Mouse (Mus musculus): ENCODE results near the gene Hexdc.

Gene Hexdc

DNA sequence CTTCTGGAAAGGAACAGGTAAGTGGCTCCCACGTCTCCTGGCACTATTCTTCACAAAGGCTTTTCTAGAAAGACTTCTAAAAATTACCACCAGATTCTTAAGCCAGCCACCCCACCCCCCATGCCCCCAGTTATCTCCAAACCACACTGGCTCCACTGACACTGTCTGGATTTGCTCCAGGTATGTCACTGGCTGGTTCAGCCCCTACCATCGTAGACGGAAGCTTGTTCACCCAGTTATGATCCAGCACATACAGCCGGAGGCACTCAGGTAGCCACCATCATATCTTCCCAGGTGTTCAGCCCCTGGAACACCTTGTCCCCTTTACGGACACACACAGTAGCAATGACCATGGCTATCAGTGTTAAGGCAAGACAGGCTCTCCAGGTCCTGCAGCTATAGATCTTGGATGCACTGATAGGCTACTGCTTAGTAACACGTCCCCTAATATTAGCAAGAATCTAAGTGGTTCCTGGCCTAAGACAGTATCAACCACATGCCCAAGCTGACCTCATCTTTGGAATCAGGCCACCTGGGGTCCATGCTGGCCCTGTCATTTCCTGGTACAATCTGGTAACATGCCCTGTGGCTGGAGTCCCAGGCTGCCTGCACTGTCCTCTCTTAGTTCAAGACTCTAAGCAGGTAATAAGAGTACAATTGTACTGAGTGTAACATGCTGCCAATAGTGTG lies 17.2 kb downstream of the Hexdc start:
- in situ Hi-C loops (cut with MboI, MseI) = loop anchor here in 1 of 2 experiments (10.0 kb wide), 1 partner anchor 1127 kb away; the partner anchor contains the start of genes Ndufaf8 and Tepsin

DNA sequence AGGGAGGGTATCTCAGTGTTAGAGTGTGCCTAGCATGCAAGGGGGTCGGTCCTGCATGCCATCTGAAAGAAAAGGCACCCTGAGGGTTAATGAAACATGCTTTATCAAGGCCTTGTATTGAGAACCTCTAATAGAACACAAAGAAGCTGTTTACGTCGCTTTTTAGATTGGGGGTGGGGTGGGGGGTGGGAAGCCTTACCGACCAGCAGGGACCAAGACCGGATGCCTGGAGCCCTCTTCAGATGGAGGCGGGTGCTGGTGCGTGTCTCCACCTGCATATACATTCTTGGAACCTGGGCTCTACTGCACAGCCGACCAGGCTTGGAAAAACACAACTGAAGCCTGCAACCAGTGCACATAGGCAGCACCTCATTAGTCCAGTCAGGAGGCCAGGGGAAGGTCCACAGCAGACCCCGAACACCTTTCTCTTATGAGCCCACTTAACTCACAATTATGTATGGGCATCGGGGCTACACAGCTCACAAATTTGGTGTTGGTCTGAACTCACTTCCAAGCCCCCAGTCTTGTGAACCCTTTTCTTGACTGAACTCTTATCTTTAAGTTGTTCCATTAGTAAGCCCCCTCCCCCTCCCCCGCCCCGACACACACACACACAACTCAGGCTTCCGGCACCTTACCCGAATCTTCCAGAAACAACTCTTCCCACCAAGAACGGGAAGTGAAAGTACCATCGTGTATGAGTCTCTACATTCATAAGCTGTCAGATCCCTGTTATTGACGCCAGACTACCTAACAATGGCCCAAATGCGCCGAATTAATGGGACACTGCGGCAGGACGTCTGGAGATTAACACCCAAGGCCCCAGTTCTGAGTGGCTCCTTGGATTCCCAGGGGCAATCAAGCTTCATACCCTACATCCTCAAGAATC lies 24.1 kb downstream of the Hexdc start:
- in situ Hi-C loops (cut with MboI, MseI) = loop anchor here in 1 of 2 experiments (10.0 kb wide), 1 partner anchor 1134 kb away; the partner anchor contains the start of genes Ndufaf8 and Tepsin

DNA sequence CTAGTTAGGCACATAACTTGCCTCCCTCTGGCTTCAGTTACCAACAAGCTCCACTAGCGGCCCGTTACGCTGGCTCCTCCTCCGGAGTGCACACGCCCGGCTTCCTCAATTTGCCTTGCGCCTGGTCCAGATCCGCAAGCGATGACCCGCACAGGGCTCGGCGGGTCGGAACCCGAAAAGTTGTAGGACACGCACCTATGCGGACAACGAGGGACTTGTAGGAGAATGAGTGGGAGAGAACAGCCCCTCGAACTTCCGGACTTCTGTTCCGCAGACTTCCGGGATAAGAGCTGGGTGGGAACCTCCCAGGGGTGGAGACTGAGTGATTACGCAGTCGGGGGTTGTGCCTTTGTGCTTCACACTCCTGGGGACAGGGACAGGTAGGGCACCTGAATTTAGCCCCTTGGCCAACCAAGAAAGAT lies 24.8 kb downstream of the Hexdc start, which contains the start of gene Cybc1:
Gene Cybc1 (minus strand): TSS at position 305 of the 422 bp plus-strand sequence.
- in situ Hi-C loops (cut with MboI, MseI) = loop anchor here in 1 of 2 experiments (10.0 kb wide), 1 partner anchor 1134 kb away; the partner anchor contains the start of genes Ndufaf8 and Tepsin

DNA sequence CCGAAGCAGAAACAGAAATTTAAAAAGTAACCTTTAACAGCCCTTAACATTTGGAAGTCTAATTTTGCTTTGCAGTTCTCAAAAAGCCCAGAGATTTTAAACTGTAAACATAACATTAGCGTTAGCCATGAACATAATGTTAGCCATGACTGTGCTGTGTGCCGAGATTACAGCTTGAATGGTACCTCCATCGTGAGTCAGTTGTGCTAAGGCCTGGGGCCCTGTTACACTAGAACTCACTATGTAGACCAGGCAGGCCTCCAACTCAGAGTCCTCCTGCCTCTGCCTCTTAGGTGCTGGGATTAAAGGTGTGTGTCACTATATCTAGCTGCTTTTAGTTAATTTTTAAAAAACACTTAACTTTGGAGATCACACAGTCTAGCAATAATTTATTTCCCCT lies 27.0 kb downstream of the Hexdc start:
- in situ Hi-C loops (cut with MboI, MseI) = no loop called here

DNA sequence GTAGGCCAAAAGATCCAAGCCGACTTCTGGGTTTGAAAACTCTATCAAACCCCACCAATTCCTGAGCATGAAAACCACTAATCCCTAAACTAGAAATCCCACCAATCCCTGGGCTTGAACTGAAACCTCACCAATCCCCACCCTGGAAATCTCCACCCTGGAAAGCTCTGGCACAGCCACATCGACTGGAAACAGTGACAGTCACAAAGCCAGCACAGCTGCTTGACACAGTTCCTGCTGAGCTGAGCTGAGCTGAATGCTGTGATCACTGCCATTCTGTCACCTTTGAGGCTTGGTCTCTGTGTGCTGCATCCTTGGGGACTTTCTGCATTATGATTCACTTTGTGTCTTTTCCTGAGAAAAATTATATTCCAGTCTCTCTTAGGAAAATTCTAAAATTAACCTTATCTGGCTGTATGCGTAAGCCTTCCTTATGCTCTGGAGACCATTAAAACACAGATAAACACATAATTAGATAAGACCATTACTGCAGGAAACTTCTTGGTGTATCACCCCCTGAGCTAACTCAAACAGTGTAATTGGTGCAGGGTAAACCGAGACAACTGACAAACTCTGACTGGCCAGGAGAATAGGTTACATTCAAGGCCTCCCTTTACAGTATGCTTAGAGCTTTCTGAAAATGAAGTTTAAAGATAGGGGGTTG lies 27.5 kb downstream of the Hexdc start:
- in situ Hi-C loops (cut with MboI, MseI) = no loop called here

DNA sequence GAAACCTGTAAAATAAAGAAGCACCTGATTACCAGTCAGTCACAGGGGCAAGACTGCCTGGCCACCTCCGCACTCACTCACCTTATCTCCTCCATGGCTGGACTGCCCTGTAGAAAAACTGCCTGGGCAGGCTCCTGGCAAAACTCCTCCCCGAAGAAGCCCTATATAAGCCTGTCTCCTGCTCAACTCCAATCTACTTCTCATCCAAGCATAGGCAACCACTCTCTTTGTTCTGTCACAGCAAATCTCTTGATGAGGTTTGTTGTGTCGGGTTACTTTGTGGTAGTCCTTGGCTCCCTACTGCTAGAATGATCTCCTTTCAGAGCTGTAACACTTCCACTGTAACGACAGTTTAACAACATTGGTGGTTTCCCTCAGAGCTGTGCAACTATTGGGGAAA lies 28.5 kb downstream of the Hexdc start:
- in situ Hi-C loops (cut with MboI, MseI) = no loop called here

DNA sequence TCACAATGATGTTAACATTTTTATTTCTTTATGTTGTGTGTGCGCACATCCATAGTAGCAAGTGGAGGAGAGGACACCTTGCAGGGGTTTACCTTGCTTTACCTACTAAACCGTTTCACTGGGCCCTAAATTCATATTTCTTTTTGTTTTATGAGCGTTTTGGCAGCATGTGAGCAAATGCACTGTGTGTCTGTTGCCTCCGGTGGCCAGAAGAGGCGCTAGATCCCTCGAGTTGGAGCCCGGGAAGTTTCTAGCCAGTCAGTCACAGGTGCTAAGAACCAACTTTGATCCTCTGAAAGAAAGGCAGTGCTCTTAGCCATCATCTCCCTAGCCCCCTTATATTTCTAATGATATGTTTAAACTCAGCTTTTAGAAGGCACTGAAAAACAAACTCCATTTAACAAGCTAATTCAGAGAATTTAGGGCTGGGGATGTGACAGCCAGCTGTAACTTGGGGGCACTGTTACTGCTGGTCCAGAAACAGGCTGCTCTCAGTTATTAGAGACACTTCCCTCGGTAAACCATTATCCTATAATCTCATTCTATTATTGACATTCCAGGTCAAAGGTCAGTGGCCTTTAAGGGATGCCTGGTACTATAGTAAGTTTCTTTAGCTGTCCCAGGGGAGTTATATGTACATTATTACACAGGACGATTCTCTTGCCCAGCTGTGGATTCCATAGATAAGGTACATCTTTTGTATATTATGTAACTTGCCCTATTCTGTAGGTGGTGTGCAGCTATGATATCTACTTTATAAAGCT lies 31.4 kb downstream of the Hexdc start:
- in situ Hi-C loops (cut with MboI, MseI) = no loop called here

DNA sequence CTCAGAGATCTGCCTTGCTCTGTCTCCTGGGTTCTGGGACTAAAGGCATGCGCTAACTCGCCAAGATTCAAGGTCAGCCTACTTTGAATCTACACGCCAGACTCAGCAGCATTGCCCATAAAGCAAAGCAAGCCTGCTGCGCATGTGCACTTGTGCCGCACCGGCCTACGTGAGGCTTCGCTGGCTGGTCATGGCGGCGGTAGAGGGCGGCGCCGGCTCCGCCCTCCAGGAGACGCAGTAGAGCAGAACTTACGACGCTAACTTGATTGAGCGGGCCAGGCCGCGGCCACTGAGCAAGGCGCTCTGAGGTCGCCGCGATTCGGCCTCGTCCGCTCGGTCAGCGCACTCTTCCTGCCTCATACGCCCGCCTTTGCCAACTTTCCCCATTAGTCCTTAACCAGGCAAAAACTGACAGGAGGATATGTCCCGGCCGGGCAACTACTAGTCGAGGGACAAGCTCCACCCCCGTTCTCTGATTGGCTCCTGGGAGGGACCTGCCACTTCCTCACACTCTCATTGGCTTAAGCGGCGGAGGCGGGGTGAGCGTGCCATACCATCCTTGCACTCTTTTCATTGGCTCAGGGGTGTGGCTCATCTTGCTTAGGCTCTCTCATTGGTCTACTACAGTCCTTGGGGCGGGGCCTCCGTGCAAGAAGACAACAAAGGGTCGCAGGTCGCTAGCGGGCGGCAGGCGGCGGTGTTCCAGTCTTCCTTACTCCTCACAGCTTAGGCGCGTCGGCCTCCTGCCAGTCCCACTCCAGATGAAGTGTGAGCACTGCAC lies 32.5 kb downstream of the Hexdc start, which contains the start of gene Narf:
Gene Narf (plus strand): TSS at position 690 of the 781 bp plus-strand sequence.
- in situ Hi-C loops (cut with MboI, MseI) = no loop called here

DNA sequence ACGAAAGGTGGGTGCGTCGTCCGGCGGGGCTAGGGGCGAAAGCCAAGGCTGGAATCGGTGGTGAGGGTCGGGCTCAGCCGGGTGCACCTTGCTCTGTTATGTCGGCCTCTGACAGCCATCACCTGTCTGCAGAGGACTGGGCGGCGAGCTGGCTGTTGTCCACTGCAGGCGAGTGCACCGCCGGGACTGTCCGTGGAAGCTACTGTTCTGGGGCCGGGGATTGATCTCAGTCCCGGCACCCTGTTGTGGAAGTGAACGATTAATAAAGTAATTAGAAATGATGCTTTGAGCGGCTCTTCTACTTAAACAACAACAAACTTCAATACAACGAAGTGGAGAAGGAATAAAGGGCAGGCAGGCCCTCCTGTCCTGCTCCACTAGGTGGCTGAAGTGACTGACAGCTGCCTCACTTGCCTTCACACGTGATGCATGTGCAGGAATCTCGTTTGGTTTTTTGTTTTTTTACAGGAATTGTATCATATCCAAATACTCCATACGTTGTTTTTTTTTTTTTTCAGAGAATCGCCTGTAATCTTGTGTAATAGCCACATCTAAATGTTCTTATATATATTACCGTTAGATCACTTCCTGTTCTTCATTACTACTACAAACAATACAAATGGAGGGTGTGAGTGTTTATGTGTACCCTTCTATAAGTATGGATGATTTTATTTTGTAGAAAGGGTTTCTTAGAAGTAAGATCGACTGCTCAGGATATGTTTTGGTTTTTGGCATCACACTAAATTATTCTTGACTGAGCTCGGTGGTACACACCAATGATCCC lies 33.3 kb downstream of the Hexdc start:
- in situ Hi-C loops (cut with MboI, MseI) = no loop called here

DNA sequence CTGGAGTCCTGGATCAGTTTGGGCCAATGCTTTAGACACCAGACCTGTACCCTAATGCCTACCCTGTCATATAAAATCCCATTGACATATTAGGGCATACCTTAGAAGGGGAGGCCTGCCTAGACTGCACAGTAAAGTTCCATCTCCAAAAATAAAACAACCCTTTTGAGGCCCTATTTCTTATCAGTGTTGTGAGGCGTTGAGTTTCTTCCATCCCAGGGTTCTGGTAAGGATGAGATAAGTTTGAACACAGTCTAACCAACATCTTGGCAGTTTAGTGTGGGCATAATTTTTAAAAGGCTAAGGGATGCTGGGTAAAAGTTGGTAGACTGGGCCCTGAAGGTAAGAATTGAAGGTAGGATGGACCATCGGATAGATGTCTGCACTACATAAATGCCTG lies 35.4 kb downstream of the Hexdc start:
- in situ Hi-C loops (cut with MboI, MseI) = no loop called here

DNA sequence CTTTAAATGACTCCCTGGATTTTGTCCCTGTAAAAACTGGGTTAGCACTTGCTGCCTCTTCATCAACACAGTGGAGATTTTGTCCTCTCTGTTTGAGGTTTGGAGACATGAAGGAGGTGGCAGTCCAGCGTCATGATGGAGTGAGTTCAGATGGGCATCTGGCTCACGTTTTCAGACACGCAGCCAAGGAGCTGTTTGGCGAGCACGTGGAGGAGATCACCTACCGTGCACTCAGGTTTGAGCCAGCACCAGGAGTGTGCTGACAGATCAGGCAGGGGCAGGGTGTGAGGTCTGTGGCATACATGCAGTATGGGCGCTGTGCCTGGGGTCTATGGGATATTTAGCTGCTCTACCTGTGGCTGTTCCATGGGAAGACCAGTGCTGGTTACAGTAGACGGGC lies 46.0 kb downstream of the Hexdc start:
- in situ Hi-C loops (cut with MboI, MseI) = no loop called here

DNA sequence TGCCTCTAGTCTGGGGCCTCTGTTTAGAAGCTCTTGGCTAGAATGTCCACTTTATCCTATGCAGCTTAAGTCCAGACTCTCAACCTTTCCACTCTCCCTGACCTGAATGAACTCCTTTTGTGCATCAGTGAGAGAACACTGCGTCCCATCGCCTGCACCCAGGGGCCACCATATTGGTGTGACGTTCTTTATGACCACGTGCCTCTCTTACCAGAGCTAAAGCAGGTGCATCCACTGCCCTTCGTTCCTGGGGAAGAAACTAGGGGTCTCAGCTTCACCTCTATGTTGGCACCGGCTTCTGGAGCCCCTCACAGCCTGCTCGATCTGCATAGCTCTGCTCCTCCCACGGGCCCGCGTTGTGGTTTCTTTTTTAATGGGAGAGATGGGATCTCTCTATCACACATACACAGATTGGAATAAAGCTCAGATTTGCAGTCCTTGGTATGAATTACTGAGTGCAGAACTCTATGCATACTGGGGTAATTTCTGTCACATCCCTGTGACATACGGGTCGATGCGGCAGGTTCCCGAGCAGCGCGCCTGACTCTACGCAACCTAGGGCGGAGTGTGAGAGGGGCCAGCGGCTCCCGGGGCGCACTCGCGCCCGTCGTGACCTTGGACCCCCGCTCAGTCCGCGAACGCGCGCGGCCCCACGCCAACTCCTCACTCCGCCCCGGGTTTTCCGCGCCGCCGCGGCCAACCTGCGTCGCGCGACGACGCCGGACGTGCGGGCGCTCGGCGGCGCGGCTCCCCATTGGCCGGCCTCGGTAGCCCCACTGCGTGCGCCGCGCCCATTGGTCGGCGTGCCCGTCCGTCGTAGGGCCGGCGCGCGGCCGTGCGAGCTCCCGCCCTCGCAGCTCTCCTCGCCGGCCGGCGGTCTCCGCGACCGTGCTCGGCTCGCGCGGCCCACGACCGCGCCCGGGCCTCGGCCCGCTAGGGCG lies 55.2 kb downstream of the Hexdc start, which contains the start of gene Foxk2:
Gene Foxk2 (plus strand): TSS at position 831 of the 941 bp plus-strand sequence.
- in situ Hi-C loops (cut with MboI, MseI) = no loop called here

DNA sequence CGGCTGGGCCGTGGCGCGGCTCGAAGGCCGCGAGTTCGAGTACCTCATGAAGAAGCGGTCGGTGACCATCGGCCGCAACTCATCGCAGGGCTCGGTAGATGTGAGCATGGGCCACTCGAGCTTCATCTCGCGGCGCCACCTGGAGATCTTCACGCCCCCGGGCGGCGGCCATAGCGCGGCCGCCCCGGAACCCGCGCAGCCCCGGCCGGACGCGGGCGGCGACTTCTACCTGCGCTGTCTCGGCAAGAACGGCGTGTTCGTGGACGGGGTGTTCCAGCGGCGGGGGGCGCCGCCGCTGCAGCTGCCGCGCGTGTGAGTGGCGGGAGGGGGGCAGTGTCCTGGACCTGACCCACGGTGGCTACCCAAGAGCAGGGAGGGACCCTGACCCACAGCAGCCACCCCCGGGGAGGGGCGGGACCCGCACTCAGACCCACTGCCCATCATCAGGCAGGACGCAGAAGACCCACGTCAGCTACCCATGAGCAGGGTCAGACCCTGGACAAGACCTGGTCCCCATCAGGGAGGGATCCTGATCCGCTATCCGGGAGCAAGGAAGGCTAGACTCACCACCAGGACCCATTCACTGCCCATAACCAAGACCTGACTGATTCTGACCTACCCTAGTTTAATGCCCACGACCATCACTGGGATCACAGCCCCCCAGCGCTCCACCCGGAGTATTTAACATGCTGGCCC lies 56.1 kb downstream of the Hexdc start:
- in situ Hi-C loops (cut with MboI, MseI) = no loop called here

DNA sequence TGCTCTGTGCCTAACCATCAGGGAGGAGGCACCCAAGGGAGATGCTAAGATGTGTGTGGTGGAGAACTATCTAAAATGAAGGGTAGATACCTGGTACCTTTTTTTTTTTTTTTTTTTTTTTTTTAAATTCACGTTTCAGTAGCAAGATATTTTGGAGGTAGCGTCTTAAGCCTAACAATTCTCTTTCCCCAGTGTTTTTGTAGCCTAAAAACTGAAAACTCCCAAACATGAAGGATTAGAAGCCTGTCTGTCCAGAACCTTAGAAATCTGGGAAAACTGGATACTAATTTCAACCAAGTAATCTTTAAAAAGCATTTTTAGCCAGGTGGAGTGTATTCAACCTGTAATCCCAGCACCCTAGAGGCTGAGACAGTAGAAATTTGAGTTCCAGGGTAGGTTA lies 56.8 kb downstream of the Hexdc start:
- in situ Hi-C loops (cut with MboI, MseI) = no loop called here

Data from T-helper 17 cell (primary cell).